24 mouse cellular contexts compared by ENCODE assay signal in genomic region chr11:116000607-116001006, GRCm38 (mm10). TPM values are rescaled to one million over a fixed set of nuclear protein-coding genes. Genes with fewer than 3 reads are reported as not detected.
DNase-seq lines count a peak whose midpoint lies in the region; ATAC-seq and TF ChIP-seq lines count a peak whose summit lies in the region.
"Had no signal": no experiment of that assay in that cellular context is flagged by ENCODE, and none has a peak within 500 bp of the region (broad histone marks: within the 10 kb centered on the region; RNA-seq: fewer than 3 reads in every experiment).

No protein-coding gene starts in this region.

- WGBS in forebrain, embryonic 11.5 days = 23% methylated on average over 10 of the region's 10 CpGs
- WGBS in forebrain, embryonic 14.5 days = 12% methylated on average over 10 of the region's 10 CpGs
- 44% methylated on average over 10 of the region's 10 CpGs for WGBS in kidney, postnatal 0 days
- 60% methylated on average over 10 of the region's 10 CpGs for WGBS in kidney, adult 2 months

- H3K36me3 ChIP-seq in forebrain, embryonic 11.5 days (ENCODE audit: control insufficient read depth, insufficient read depth, low read length) = no peaks in the 10 kb centered on the region
- no peaks in the 10 kb centered on the region for H3K36me3 ChIP-seq in forebrain, embryonic 14.5 days (ENCODE audit: control insufficient read depth, insufficient read depth, low read length)
- no peaks in the 10 kb centered on the region for H3K36me3 ChIP-seq in kidney, postnatal 0 days (ENCODE audit: insufficient read depth, low read length)
- no peaks in the 10 kb centered on the region for H3K36me3 ChIP-seq in kidney, adult 2 months (ENCODE audit: control insufficient read depth, insufficient read depth, low read length)
- peaks cover 2% of the 10 kb centered on the region for H3K36me3 ChIP-seq in E14TG2a.4 (ENCODE audit: insufficient read depth, low read length)
- H3K36me3 ChIP-seq: heart, embryonic 15.5 days had no signal

- no peak for TF ChIP-seq CTCF in kidney, postnatal 0 days (IDR thresholded peaks at IDR 0.05; ENCODE audit: low read depth)
- TF ChIP-seq CTCF in kidney, adult 2 months (conservative IDR thresholded peaks at IDR 0.05; ENCODE audit: insufficient read depth, insufficient read length, low read depth, low read length) = no peak
- no peak for TF ChIP-seq CTCF in E14TG2a.4 (conservative IDR thresholded peaks at IDR 0.05; ENCODE audit: low read length)

- no peaks in the 10 kb centered on the region for H3K27me3 ChIP-seq in forebrain, embryonic 11.5 days (ENCODE audit: control insufficient read depth, insufficient read depth, low read length)
- H3K27me3 ChIP-seq in forebrain, embryonic 14.5 days (replicated peaks; ENCODE audit: control insufficient read depth, insufficient read depth, low read length) = no peaks in the 10 kb centered on the region
- H3K27me3 ChIP-seq in kidney, postnatal 0 days (ENCODE audit: insufficient read depth, low read length) = no peaks in the 10 kb centered on the region; the same call in 1 of the 2 replicates
- H3K27me3 ChIP-seq in kidney, adult 2 months (replicated peaks; ENCODE audit: control insufficient read depth, insufficient read depth, low read length) = no peaks in the 10 kb centered on the region
- peaks cover 21% of the 10 kb centered on the region for H3K27me3 ChIP-seq in E14TG2a.4 (ENCODE audit: insufficient read depth, low read length)

- H3K9ac ChIP-seq in forebrain, embryonic 11.5 days (ENCODE audit: low read length) = peak overlapping the region; percentile 23
- no peak overlapping the region for H3K9ac ChIP-seq in forebrain, embryonic 14.5 days (ENCODE audit: low read length)
- no peak overlapping the region for H3K9ac ChIP-seq in kidney, postnatal 0 days (ENCODE audit: low read depth, low read length)
- H3K9ac ChIP-seq: embryonic facial prominence, embryonic 13.5 days; heart, embryonic 15.5 days had no signal

- H3K4me2 ChIP-seq in forebrain, embryonic 11.5 days (ENCODE audit: low read depth, low read length, severe bottlenecking) = no peak overlapping the region
- no peak overlapping the region for H3K4me2 ChIP-seq in forebrain, embryonic 14.5 days (ENCODE audit: low read length)
- no peak overlapping the region for H3K4me2 ChIP-seq in kidney, postnatal 0 days (ENCODE audit: low read length)
- H3K4me2 ChIP-seq: embryonic facial prominence, embryonic 13.5 days; heart, embryonic 15.5 days had no signal

- no peaks in the 10 kb centered on the region for H3K9me3 ChIP-seq in forebrain, embryonic 11.5 days (ENCODE audit: control insufficient read depth, low read length)
- no peaks in the 10 kb centered on the region for H3K9me3 ChIP-seq in forebrain, embryonic 14.5 days (replicated peaks; ENCODE audit: control insufficient read depth, low read length)
- no peaks in the 10 kb centered on the region for H3K9me3 ChIP-seq in kidney, postnatal 0 days (replicated peaks; ENCODE audit: low read length)
- H3K9me3 ChIP-seq in E14TG2a.4 (ENCODE audit: low read length) = no peaks in the 10 kb centered on the region
- H3K9me3 ChIP-seq: embryonic facial prominence, embryonic 13.5 days; heart, embryonic 15.5 days had no signal

- H3K27ac ChIP-seq in forebrain, embryonic 11.5 days (ENCODE audit: low read depth, low read length) = no peak overlapping the region
- no peak overlapping the region for H3K27ac ChIP-seq in forebrain, embryonic 14.5 days (ENCODE audit: low read depth, low read length)
- no peak overlapping the region for H3K27ac ChIP-seq in kidney, postnatal 0 days
- no peak overlapping the region for H3K27ac ChIP-seq in kidney, adult 2 months (ENCODE audit: insufficient read depth, low read depth, low read length)
- H3K27ac ChIP-seq: embryonic facial prominence, embryonic 13.5 days; heart, embryonic 15.5 days; left cerebral cortex, adult 2 months had no signal

- no peak for TF ChIP-seq POLR2A in kidney, adult 2 months (IDR thresholded peaks at IDR 0.05; ENCODE audit: low read depth, low read length)

- ATAC-seq in forebrain, embryonic 11.5 days (replicated peaks; ENCODE audit: low FRiP score) = no peak
- no peak for ATAC-seq in forebrain, embryonic 14.5 days
- peak; percentile 8; the same call in 1 of the 2 replicates for ATAC-seq in kidney, postnatal 0 days (replicated peaks; ENCODE audit: low FRiP score, low read depth)
- ATAC-seq: inflammation-experienced regulatory T-cells, adult 6 months had no signal

- H3K4me1 ChIP-seq in forebrain, embryonic 11.5 days (replicated peaks; ENCODE audit: control insufficient read depth, insufficient read depth, low read length) = peaks cover 21% of the 10 kb centered on the region
- H3K4me1 ChIP-seq in forebrain, embryonic 14.5 days (ENCODE audit: control insufficient read depth, insufficient read depth, low read length) = 0 out of 2 replicates have a peak, but pooled peaks cover 4% of the 10 kb centered on the region
- H3K4me1 ChIP-seq in kidney, postnatal 0 days (replicated peaks; ENCODE audit: insufficient read depth, low read length) = peaks cover 13% of the 10 kb centered on the region; the same call in 1 of the 2 replicates
- peaks cover 6% of the 10 kb centered on the region for H3K4me1 ChIP-seq in kidney, adult 2 months (ENCODE audit: control insufficient read depth, insufficient read depth, low read length)
- peaks cover 57% of the 10 kb centered on the region for H3K4me1 ChIP-seq in E14TG2a.4 (replicated peaks; ENCODE audit: low read depth, low read length)

- DNase-seq in forebrain, embryonic 11.5 days (ENCODE audit: low spot score) = no peak
- no peak for DNase-seq in forebrain, embryonic 14.5 days (ENCODE audit: low spot score)
- DNase-seq in kidney, postnatal 0 days (ENCODE audit: low spot score) = no peak
- DNase-seq in kidney, adult 2 months = no peak
- peak; percentile 85 for DNase-seq in ZHBTc4 (ENCODE audit: low read depth, low spot score)
- no peak for DNase-seq in c-Kit-positive CD71-positive TER-119-positive erythroid progenitor cells, embryonic 14.5 days (ENCODE audit: low spot score)
- DNase-seq: adrenal gland, postnatal 25 days; B cell, adult 2 months; cerebellum, adult 11-12 months; cerebellum, postnatal 25 days; gastrocnemius, postnatal 10 days; heart, adult 18-20 months; kidney, adult 8-10 months; kidney, postnatal 4 days; layer of hippocampus, adult 9-11 months; left cerebral cortex, postnatal 4 days; liver; lung, postnatal 14 days; thymus, adult 18-20 months had no signal

- no peak overlapping the region for H3K4me3 ChIP-seq in forebrain, embryonic 11.5 days (ENCODE audit: low read depth, low read length)
- H3K4me3 ChIP-seq in forebrain, embryonic 14.5 days (ENCODE audit: low read depth, low read length) = no peak overlapping the region
- H3K4me3 ChIP-seq in kidney, postnatal 0 days (replicated peaks; ENCODE audit: low read depth, low read length) = no peak overlapping the region
- no peak overlapping the region for H3K4me3 ChIP-seq in kidney, adult 2 months (ENCODE audit: insufficient read depth, low read depth, low read length)
- peak overlapping the region; percentile 46; the same call in 1 of the 2 replicates for H3K4me3 ChIP-seq in E14TG2a.4 (replicated peaks; ENCODE audit: low read length)
- H3K4me3 ChIP-seq: embryonic facial prominence, embryonic 13.5 days; heart, embryonic 15.5 days; left cerebral cortex, adult 2 months had no signal

RNA-seq across cellular contexts. Expression of gene Galk1, which starts 11.9 kb away (rescaled TPM):
- polyA plus RNA-seq in forebrain, embryonic 11.5 days (2014; fragmentation: Nextera tagmentation; extraction: Ambion mirVana) = 142 and 151 TPM in 2 replicates
- 53.9 and 59.5 TPM in 2 replicates for polyA plus RNA-seq in forebrain, embryonic 14.5 days (2014; fragmentation: Nextera tagmentation; extraction: Ambion mirVana)
- 149 and 156 TPM in 2 replicates for polyA plus RNA-seq in kidney, postnatal 0 days (2015; fragmentation: Nextera tagmentation; extraction: Ambion mirVana)
- 83.2 and 87.9 TPM in 2 replicates for polyA plus RNA-seq in kidney, adult 2 months (2012; rRNA removed)

RNA-seq across cellular contexts. Expression of gene Itgb4, which starts 26.1 kb away (rescaled TPM):
- 0.57 and 0.72 TPM in 2 replicates for polyA plus RNA-seq in forebrain, embryonic 11.5 days (2014; fragmentation: Nextera tagmentation; extraction: Ambion mirVana)
- 0.48 and 0.62 TPM in 2 replicates for polyA plus RNA-seq in forebrain, embryonic 14.5 days (2014; fragmentation: Nextera tagmentation; extraction: Ambion mirVana)
- 2.9 and 3.1 TPM in 2 replicates for polyA plus RNA-seq in kidney, postnatal 0 days (2015; fragmentation: Nextera tagmentation; extraction: Ambion mirVana)
- 5.1 and 5.3 TPM in 2 replicates for polyA plus RNA-seq in kidney, adult 2 months (2012; rRNA removed)
- polyA plus RNA-seq: inflammation-experienced regulatory T-cells, adult 6 months had no signal

RNA-seq across cellular contexts. Expression of gene H3f3b, which starts 27.2 kb away (rescaled TPM):
- 1,836 and 1,931 TPM in 2 replicates for polyA plus RNA-seq in forebrain, embryonic 11.5 days (2014; fragmentation: Nextera tagmentation; extraction: Ambion mirVana)
- 2,620 and 3,081 TPM in 2 replicates for polyA plus RNA-seq in forebrain, embryonic 14.5 days (2014; fragmentation: Nextera tagmentation; extraction: Ambion mirVana)
- polyA plus RNA-seq in kidney, postnatal 0 days (2015; fragmentation: Nextera tagmentation; extraction: Ambion mirVana) = 1,980 and 2,021 TPM in 2 replicates
- 135 and 150 TPM in 2 replicates for polyA plus RNA-seq in kidney, adult 2 months (2012; rRNA removed)

RNA-seq across cellular contexts. Expression of gene Unk, which starts 29.5 kb away (rescaled TPM):
- 40.7 and 48.5 TPM in 2 replicates for polyA plus RNA-seq in forebrain, embryonic 11.5 days (2014; fragmentation: Nextera tagmentation; extraction: Ambion mirVana)
- 23.4 and 24.9 TPM in 2 replicates for polyA plus RNA-seq in forebrain, embryonic 14.5 days (2014; fragmentation: Nextera tagmentation; extraction: Ambion mirVana)
- polyA plus RNA-seq in kidney, postnatal 0 days (2015; fragmentation: Nextera tagmentation; extraction: Ambion mirVana) = 21.4 and 23.3 TPM in 2 replicates
- polyA plus RNA-seq in kidney, adult 2 months (2012; rRNA removed) = 22.1 and 28.1 TPM in 2 replicates

Comparison
In these comparisons a context has a peak if more than half of its experiments do, and no peak if none do; other contexts are left out.
1. RNA of gene H3f3b, which starts 27.2 kb away (polyA plus RNA-seq): 2,620 to 3,081 TPM in forebrain, embryonic 14.5 days, 1,980 to 2,021 TPM in kidney, postnatal 0 days and 1,836 to 1,931 TPM in forebrain, embryonic 11.5 days; 135 to 150 TPM in kidney, adult 2 months; every median in the first group is over 10 times any median in the second.